Mouse (Mus musculus) heart, embryonic 14.5 days (tissue): ENCODE results near the gene Sirt6. TPM values are rescaled to one million over a fixed set of nuclear protein-coding genes. Genes with fewer than 3 reads are reported as not detected.

ENCODE experiments used
- ATAC-seq: fragments of 200-750 bp; cut with Nextera tagmentation; 2 replicates; pipeline ENCODE4 v1.8.0; 2017; ENCODE audit warnings: low read depth, moderate TSS enrichment; ENCODE audit not compliant: insufficient number of reproducible peaks, insufficient read depth, low FRiP score
- H3K27ac ChIP-seq, 2 experiments: fragments of 200-500 bp in 1 of 2; fragments of 300-500 bp in 1 of 2; sonication (generic) in 1 of 2; replicated peaks in 1 of 2; 2 replicates each; pipeline ENCODE4 v1.5.1; 2012 to 2014; ENCODE audit warnings: low read depth in 2 of 2, low read length in 2 of 2, control low read depth in 1 of 2, mild to moderate bottlenecking in 1 of 2, mixed read lengths in 1 of 2; ENCODE audit not compliant: control insufficient read depth in 1 of 2, insufficient read depth in 1 of 2
- H3K27me3 ChIP-seq: fragments of 300-500 bp; sonication (generic); 2 replicates; pipeline ENCODE4 v1.6.1; 2014; ENCODE audit warnings: mild to moderate bottlenecking, low read length, control low read depth; ENCODE audit not compliant: control insufficient read depth, insufficient read depth
- H3K36me3 ChIP-seq: fragments of 300-500 bp; sonication (generic); 2 replicates; pipeline ENCODE4 v1.6.1; 2014; ENCODE audit warnings: mild to moderate bottlenecking, control low read depth, low read length, mixed read lengths; ENCODE audit not compliant: control insufficient read depth, insufficient read depth
- H3K4me1 ChIP-seq, 2 experiments: fragments of 200-500 bp in 1 of 2; fragments of 300-500 bp in 1 of 2; sonication (generic) in 1 of 2; 2 replicates each; pipeline ENCODE4 v1.6.1; 2012 to 2014; ENCODE audit warnings: low read length in 2 of 2, control low read depth in 1 of 2, mixed read lengths in 1 of 2; ENCODE audit not compliant: control insufficient read depth in 2 of 2, insufficient read depth in 2 of 2
- H3K4me2 ChIP-seq: fragments of 300-500 bp; sonication (generic); 2 replicates; pipeline ENCODE4 v1.6.1; 2014; ENCODE audit warnings: mild to moderate bottlenecking, low read length
- H3K4me3 ChIP-seq, 2 experiments: fragments of 200-500 bp in 1 of 2; fragments of 300-500 bp in 1 of 2; sonication (generic) in 1 of 2; 2 replicates each; pipeline ENCODE4 v1.5.1; 2012 to 2014; ENCODE audit warnings: low read length in 2 of 2, mild to moderate bottlenecking in 2 of 2, control low read depth in 1 of 2, low read depth in 1 of 2, moderate library complexity in 1 of 2; ENCODE audit not compliant: control insufficient read depth in 1 of 2, insufficient read depth in 1 of 2
- H3K9ac ChIP-seq: fragments of 300-500 bp; sonication (generic); 2 replicates; pipeline ENCODE4 v1.6.1; 2014; ENCODE audit warnings: mild to moderate bottlenecking, low read length
- H3K9me3 ChIP-seq: fragments of 300-500 bp; sonication (generic); 2 replicates; pipeline ENCODE4 v1.6.1; 2016; ENCODE audit warnings: low read length, control low read depth; ENCODE audit not compliant: control insufficient read depth
- WGBS: fragments of 180-500 bp; shearing (Covaris S2); extraction: QIAGEN DNeasy Blood & Tissue Kit; methylation state at CpG from one replicate; pipeline ENCODE4 v1.1.7; 2014; 5-methylcytosine and 5-hydroxymethylcytosine counted together
- polyA plus RNA-seq: library from polyadenylated mRNA; unstranded; fragments of >200 nt; fragmentation: Nextera tagmentation; extraction: Ambion mirVana; gene quantifications from 2 replicates; pipeline ENCODE4 v1.2.1, GENCODE M21; 2014

Gene Sirt6
- polyA plus RNA-seq, 1 experiment from 2014 or later: 23.9 TPM

GRCm38 (mm10) chr10:81598342-81598741 is 29.3 kb downstream of the Sirt6 start:
- no peaks in the 10 kb centered on the region for H3K9me3 ChIP-seq
- no peaks in the 10 kb centered on the region for H3K36me3 ChIP-seq
- H3K9ac ChIP-seq: peak overlapping the region; percentile 27; the same call in 1 of the 2 replicates
- H3K4me1 ChIP-seq: peaks cover 39 to 54% of the 10 kb centered on the region in 2 experiments
- 49% methylated on average over 3 of the region's 3 CpGs for WGBS
- no peak for ATAC-seq
- H3K27me3 ChIP-seq: peaks cover 5% of the 10 kb centered on the region; the same call in 1 of the 2 replicates
- no peak overlapping the region for H3K4me2 ChIP-seq
- H3K4me3 ChIP-seq: no peak overlapping the region
- peak overlapping the region in 1 of 2 experiments; percentile 72; a peak in 1 of 4 replicates for H3K27ac ChIP-seq

DNA sequence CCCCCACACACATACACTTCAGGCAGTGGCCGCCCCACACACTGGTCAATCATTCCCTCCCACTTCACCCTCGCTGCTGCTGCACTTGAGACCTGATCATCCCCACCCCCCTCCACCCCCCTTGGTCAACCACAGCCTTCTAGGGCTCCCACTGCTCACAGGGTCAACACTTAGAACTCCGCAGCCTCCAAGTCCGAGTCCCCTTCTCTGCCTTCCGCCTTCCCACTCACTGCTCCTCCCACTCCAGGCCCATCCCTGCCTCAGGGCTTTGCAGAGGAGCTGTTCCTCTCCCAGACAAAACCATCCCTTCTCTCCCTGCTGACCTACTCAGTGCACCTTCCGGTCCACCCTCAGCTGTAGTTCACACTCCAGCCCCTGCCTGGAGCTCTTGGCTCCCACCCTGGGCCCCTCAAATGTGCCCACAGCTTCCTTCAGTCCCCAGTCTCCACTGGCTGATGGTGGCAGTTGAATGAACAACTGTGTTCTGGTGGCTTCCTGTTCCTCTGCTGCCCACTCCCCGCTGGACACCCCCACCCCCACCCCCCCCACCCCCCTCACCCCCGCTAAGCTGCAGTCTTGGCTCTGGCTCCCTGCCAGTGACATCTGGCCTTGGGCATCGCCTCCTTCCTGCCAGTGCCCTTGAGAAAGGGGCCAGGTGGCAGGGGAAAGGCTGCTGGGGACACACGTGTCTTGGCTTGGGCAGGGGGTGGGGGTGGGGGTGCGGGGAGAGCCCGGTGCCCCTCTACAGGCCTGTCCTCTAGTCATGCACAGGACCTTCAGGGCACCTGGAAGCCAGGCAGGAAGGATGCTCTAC is 30.3 kb downstream of the Sirt6 start:
- Histone ChIP-seq H3K27me3 (peaks cover 5% of the 10 kb centered on the region; the same call in 1 of the 2 replicates), H3K4me2 (peak overlapping the region; percentile 66), H3K4me1 (peaks cover 35 to 47% of the 10 kb centered on the region in 2 experiments), H3K4me3 (peak overlapping the region; percentile 30 to 40), H3K36me3 (no peaks in the 10 kb centered on the region), H3K9ac (peak overlapping the region; percentile 63), H3K9me3 (no peaks in the 10 kb centered on the region), H3K27ac (peak overlapping the region; percentile 72 to 78)
- 9% methylated on average over 11 of the region's 12 CpGs for WGBS
- ATAC-seq: 0 out of 2 replicates have a peak, but pooled peaks have one; percentile 22

- no peaks in the 10 kb centered on the region for H3K9me3 ChIP-seq
- peak overlapping the region; percentile 66 for H3K4me2 ChIP-seq
- no peak for ATAC-seq
- WGBS: 7% methylated on average over 10 of the region's 10 CpGs
- H3K4me3 ChIP-seq: peak overlapping the region; percentile 26 to 30
- H3K27ac ChIP-seq: peak overlapping the region; percentile 21 to 72; a peak in 3 of 4 replicates
- H3K4me1 ChIP-seq: peaks cover 33 to 44% of the 10 kb centered on the region in 2 experiments
- H3K27me3 ChIP-seq: peaks cover 5% of the 10 kb centered on the region; the same call in 1 of the 2 replicates
- no peaks in the 10 kb centered on the region for H3K36me3 ChIP-seq
- H3K9ac ChIP-seq: peak overlapping the region; percentile 63
Measured at GRCm38 (mm10) chr10:81596611-81597010, 31.0 kb downstream of the Sirt6 start.

- Histone ChIP-seq H3K4me1 (peaks cover 25 to 37% of the 10 kb centered on the region in 2 experiments), H3K9ac (peak overlapping the region; percentile 11; the same call in 1 of the 2 replicates), H3K4me3 (no peak overlapping the region), H3K27ac (no peak overlapping the region), H3K36me3 (0 out of 2 replicates have a peak, but pooled peaks cover 4% of the 10 kb centered on the region), H3K4me2 (no peak overlapping the region), H3K9me3 (no peaks in the 10 kb centered on the region), H3K27me3 (peaks cover 5% of the 10 kb centered on the region; the same call in 1 of the 2 replicates)
- ATAC-seq: no peak
- WGBS: 34% methylated on average over 5 of the region's 5 CpGs
Measured at GRCm38 (mm10) chr10:81595599-81595998, 32.0 kb downstream of the Sirt6 start.

GRCm38 (mm10) chr10:81593935-81594334 is 33.7 kb downstream of the Sirt6 start:
- H3K27me3 ChIP-seq: peaks cover 5% of the 10 kb centered on the region; the same call in 1 of the 2 replicates
- no peak overlapping the region for H3K4me2 ChIP-seq
- peaks cover 18 to 28% of the 10 kb centered on the region in 2 experiments for H3K4me1 ChIP-seq
- H3K36me3 ChIP-seq: peaks cover 17% of the 10 kb centered on the region
- ATAC-seq: no peak
- 72% methylated on average over 18 of the region's 18 CpGs for WGBS
- no peak overlapping the region for H3K4me3 ChIP-seq
- H3K27ac ChIP-seq: no peak overlapping the region
- H3K9ac ChIP-seq: no peak overlapping the region
- no peaks in the 10 kb centered on the region for H3K9me3 ChIP-seq

DNA sequence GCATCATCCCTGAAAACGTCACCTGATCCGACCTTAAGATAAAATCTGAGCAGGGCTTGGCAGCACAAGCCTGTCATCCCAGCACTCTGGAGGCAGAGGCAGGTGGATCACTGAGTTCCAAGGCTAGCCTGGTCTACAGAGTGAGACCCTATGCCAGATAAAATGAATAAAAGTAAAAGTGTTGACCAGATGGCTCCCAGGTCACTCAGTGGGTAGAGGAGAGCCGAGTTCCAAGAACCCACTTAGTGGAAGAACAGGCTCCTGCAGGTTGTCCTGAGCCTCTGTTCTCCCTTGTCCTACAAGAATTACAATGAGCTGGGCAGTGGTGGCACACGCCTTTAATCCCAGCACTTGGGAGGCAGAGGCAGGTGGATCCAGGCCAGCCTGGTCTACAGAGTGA is 34.4 kb downstream of the Sirt6 start:
- no peak overlapping the region for H3K9ac ChIP-seq
- peaks cover 5% of the 10 kb centered on the region; the same call in 1 of the 2 replicates for H3K27me3 ChIP-seq
- H3K27ac ChIP-seq: no peak overlapping the region
- no peak overlapping the region for H3K4me2 ChIP-seq
- no peaks in the 10 kb centered on the region for H3K9me3 ChIP-seq
- 65% methylated on average over 4 of the region's 4 CpGs for WGBS
- no peak for ATAC-seq
- peaks cover 18 to 28% of the 10 kb centered on the region in 2 experiments for H3K4me1 ChIP-seq
- H3K4me3 ChIP-seq: no peak overlapping the region
- peaks cover 24% of the 10 kb centered on the region for H3K36me3 ChIP-seq

- Histone ChIP-seq H3K4me2 (no peak overlapping the region), H3K4me3 (no peak overlapping the region), H3K27ac (no peak overlapping the region), H3K4me1 (peaks cover 16 to 23% of the 10 kb centered on the region in 2 experiments), H3K36me3 (peaks cover 30% of the 10 kb centered on the region), H3K27me3 (peaks cover 5% of the 10 kb centered on the region; the same call in 1 of the 2 replicates), H3K9me3 (no peaks in the 10 kb centered on the region), H3K9ac (no peak overlapping the region)
- WGBS: 81% methylated on average over 7 of the region's 7 CpGs
- no peak for ATAC-seq
Measured at GRCm38 (mm10) chr10:81592631-81593030, 35.0 kb downstream of the Sirt6 start.
